Mouse (Mus musculus) G1E (cell line): ENCODE results near the gene Klf13. TPM values are rescaled to one million over a fixed set of nuclear protein-coding genes. Genes with fewer than 3 reads are reported as not detected.
A peak's percentile ranks its signal among the peaks of the same experiment; 100 is the strongest.

Experiments used
- ATAC-seq: 2 replicates; pipeline ENCODE4 v1.8.0; 2016; ENCODE audit warnings: mild to moderate bottlenecking; ENCODE audit not compliant: insufficient number of reproducible peaks, poor library complexity, low FRiP score, severe bottlenecking; ENCODE audit errors: extremely low read depth
- DNase-seq: peaks from one replicate; pipeline ENCODE4 v3.0.0; 2012; ENCODE audit warnings: low spot score
- H3K27me3 ChIP-seq: 2 replicates; pipeline ENCODE4 v1.6.1; 2012; ENCODE audit warnings: mild to moderate bottlenecking, low read length, inconsistent platforms; ENCODE audit not compliant: insufficient read depth
- H3K36me3 ChIP-seq: replicated peaks from 2 replicates; pipeline ENCODE3; 2012; ENCODE audit warnings: mild to moderate bottlenecking, inconsistent platforms
- H3K4me1 ChIP-seq: 2 replicates; pipeline ENCODE4 v1.6.1; 2012; ENCODE audit warnings: low read depth, low read length, inconsistent platforms, mixed read lengths; ENCODE audit not compliant: insufficient read depth
- H3K4me3 ChIP-seq: 2 replicates; pipeline ENCODE4 v1.5.1; 2012; ENCODE audit warnings: low read depth, mild to moderate bottlenecking, inconsistent platforms, low read length, moderate library complexity, mixed read lengths
- H3K9me3 ChIP-seq: replicated peaks from 2 replicates; pipeline ENCODE4 v1.6.1; 2012; ENCODE audit warnings: inconsistent platforms
- CTCF ChIP-seq: IDR thresholded peaks from 2 replicates; pipeline ENCODE4 v1.5.1; 2012; ENCODE audit warnings: low read depth, low read length, inconsistent platforms, mixed read lengths
- GATA1 ChIP-seq: IDR thresholded peaks from 2 replicates; pipeline ENCODE4 v1.6.1; 2012; ENCODE audit warnings: borderline replicate concordance, low read length, inconsistent platforms, mixed read lengths
- GATA2 ChIP-seq: IDR thresholded peaks from 2 replicates; pipeline ENCODE4 v1.6.1; 2012; ENCODE audit warnings: low read depth, low read length, inconsistent platforms, borderline replicate concordance
- POLR2AphosphoS5 ChIP-seq: IDR thresholded peaks from 2 replicates; pipeline ENCODE4 v1.6.1; 2012; ENCODE audit warnings: low read depth, low read length, inconsistent platforms; ENCODE audit not compliant: insufficient replicate concordance
- TAL1 ChIP-seq: conservative IDR thresholded peaks from 2 replicates; pipeline ENCODE4 v1.6.1; 2012; ENCODE audit warnings: low read depth, low read length, inconsistent platforms, mixed read lengths
- polyA plus RNA-seq: library from polyadenylated mRNA; stranded (reverse); fragments of >175 nt; gene quantifications from 2 replicates; pipeline ENCODE4 v1.2.3, GENCODE M21; 2012
- total RNA-seq, 2 experiments: library from RNA; stranded (forward) in 1 of 2; stranded (reverse) in 1 of 2; fragments of 200-1000 nt in 1 of 2; fragments of >200 nt in 1 of 2; fragmentation: Nextera tagmentation in 1 of 2; gene quantifications; 2 replicates each; pipeline ENCODE4 v1.2.3; 2014 to 2017

Gene Klf13
- total and polyA plus RNA-seq, 3 experiments = 14.6 to 89.5 (median 68.1) TPM

DNA sequence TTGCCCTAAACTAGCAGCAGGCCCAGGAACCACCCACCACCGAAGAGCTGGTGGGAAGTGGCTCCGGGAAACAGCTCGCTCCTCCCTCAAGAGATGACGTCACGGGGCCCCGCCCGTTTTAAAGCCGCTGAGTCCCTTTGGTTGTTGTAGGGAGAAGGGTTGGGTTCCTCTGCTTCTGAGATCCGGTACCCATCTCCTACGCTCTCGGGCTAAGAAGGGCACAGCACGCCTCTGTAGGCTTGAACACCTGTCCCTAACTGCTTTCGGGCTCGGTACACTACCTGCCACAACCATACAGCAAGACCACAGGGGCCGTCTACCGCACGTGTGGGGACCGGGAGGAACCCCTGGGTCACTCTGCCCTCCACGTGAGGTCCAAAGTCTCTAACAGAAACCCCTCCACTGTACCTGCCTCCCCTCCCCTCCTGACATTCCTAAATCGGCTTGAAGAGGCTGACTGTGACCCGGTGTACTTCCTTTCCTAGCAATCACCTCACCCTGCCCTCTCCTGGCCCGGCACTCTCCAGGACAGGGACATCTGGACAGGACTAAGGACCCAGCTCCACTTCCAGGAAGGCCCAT lies 80.1 kb downstream of the Klf13 start:
- Histone ChIP-seq H3K4me1 (peaks cover 15% of the 10 kb centered on the region), H3K9me3 (no peaks in the 10 kb centered on the region), H3K27me3 (peaks cover 38% of the 10 kb centered on the region), H3K36me3 (no peaks in the 10 kb centered on the region), H3K4me3 (peak overlapping the region; percentile 21; the same call in 1 of the 2 replicates)
- TF ChIP-seq TAL1 (no peak), POLR2AphosphoS5 (no peak), GATA2 (no peak), CTCF (no peak), GATA1 (no peak)
- DNase-seq = no peak
- ATAC-seq = peak; percentile 32; the same call in 1 of the 2 replicates

DNA sequence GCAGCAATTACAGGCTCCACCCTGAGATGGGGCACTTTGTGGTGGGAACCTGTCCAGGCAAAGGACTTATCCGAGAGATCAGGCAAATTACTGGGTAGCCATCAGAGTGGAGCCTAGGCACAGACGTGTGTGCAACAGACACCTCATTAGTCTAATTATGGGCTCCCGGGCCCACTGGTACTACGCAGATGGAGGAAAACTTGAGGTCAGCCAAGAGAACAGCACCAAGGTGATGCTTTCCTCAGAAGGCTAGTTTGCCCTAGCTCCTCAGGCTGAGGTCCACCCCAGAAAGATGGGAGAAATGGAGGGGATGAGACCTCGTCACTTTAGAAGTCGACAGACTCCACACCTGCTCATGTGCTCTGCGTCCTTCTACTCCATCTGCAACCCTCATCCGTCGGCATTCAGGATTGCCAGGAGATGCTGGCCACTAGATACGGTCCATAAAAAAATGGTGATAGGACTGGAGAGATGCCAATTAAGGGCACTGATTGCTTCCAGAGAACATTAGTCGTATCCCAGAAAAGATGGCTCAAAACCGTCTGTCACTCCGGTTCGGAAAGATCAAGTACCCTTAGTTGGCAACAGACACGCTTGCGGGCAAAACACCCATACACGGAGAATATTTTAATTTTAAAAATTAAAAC lies 80.8 kb downstream of the Klf13 start:
- Histone ChIP-seq H3K4me3 (no peak overlapping the region), H3K9me3 (no peaks in the 10 kb centered on the region), H3K27me3 (peaks cover 40% of the 10 kb centered on the region), H3K36me3 (no peaks in the 10 kb centered on the region), H3K4me1 (peaks cover 15% of the 10 kb centered on the region)
- DNase-seq = no peak
- ATAC-seq = no peak
- TF ChIP-seq POLR2AphosphoS5 (no peak), CTCF (no peak), GATA1 (no peak), GATA2 (no peak), TAL1 (no peak)

DNA sequence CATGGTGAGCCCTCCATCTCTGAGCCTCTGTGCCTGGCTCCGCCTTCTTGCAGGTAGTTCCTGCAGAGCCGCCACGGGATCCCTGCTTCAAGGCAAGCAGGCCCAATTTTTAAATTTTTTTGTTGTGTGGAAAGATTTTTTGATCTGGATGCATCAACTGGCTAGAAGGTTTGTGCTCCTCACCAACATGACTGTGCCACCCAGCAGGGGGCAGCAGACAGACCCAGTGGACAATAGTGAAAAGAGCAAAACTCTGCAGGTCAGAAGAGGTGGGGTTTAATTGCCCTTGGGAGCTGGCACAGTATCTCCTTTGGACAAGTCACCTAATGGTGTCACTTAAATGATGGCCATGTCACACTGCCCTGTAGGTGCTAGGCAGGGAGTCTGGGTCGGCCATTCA lies 83.4 kb downstream of the Klf13 start:
- TF ChIP-seq CTCF (peak; percentile 51), TAL1 (no peak)

DNA sequence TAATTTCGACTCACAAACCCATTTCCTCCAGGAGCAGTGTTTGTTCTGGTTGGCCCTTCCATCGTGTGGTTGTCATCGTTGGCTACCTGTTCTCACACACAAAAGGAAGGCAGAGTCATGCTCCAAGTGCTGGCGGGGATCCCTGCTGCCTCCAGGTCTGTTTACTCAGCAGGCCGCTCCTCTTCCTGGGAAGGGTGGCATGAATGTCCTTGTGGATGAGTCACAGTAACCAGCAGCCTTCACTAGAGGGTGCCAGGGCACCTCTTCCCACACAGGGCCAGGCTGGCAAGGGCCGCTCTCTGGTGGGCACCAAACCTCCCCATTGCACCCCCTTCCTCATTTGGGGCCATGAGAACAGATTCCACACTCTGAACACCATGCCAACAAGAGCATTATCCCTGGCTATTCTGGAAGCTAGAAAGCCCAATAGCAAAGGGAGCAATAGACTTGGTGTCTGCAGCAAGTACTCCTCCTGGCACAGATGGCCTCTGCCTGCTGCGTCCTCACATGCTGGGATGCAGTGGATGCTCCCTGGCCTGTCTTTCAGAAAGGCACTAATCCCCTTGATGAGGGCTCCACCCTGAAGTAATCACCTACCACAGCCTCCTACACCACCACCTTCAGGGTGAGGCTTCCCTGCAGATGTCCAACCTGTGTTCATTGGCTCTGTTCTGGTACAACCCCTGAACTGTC lies 86.7 kb downstream of the Klf13 start:
- Histone ChIP-seq H3K36me3 (no peaks in the 10 kb centered on the region), H3K9me3 (no peaks in the 10 kb centered on the region), H3K4me3 (no peak overlapping the region), H3K4me1 (peaks cover 8% of the 10 kb centered on the region), H3K27me3 (peaks cover 38% of the 10 kb centered on the region)
- DNase-seq (no peak), ATAC-seq (no peak)
- no peak for TF ChIP-seq GATA2
- TF ChIP-seq GATA1 = no peak
- no peak for TF ChIP-seq CTCF
- no peak for TF ChIP-seq POLR2AphosphoS5
- no peak for TF ChIP-seq TAL1

More for the DNA sequence above, 83.4 kb downstream of the Klf13 start:
- H3K9me3 ChIP-seq = no peaks in the 10 kb centered on the region
- no peaks in the 10 kb centered on the region for H3K36me3 ChIP-seq
- H3K4me1 ChIP-seq = peaks cover 15% of the 10 kb centered on the region
- peaks cover 54% of the 10 kb centered on the region for H3K27me3 ChIP-seq
- peak; percentile 52; the same call in 1 of the 2 replicates for ATAC-seq
- no peak overlapping the region for H3K4me3 ChIP-seq
- peak; percentile 41 for DNase-seq

Other genes starting within 250 kb of the Klf13 start
- not detected in 2 replicates for gene E030018B13Rik, start 22.1 kb downstream of the Klf13 start, total RNA-seq (2014; fragmentation: Nextera tagmentation)
- gene E030018B13Rik, start 22.1 kb downstream of the Klf13 start, total RNA-seq (2017) = not detected in 2 replicates
- gene E030018B13Rik, start 22.1 kb downstream of the Klf13 start, polyA plus RNA-seq = not detected in 2 replicates
- gene Trpm1, start 214.9 kb upstream of the Klf13 start, total RNA-seq (2014; fragmentation: Nextera tagmentation) = not detected in 2 replicates
- gene Trpm1, start 214.9 kb upstream of the Klf13 start, total RNA-seq (2017) = 0.55 and 0.64 TPM in 2 replicates
- gene Trpm1, start 214.9 kb upstream of the Klf13 start, polyA plus RNA-seq = not detected in 2 replicates